Mouse (Mus musculus) myocyte (in vitro differentiated cells): ENCODE data around the gene Rnf145.

Source experiments
- POLR2A ChIP-seq: IDR thresholded peaks from one replicate; pipeline ENCODE4 v1.6.1; 2011; ENCODE audit warnings: low read depth, mild to moderate bottlenecking, control low read depth, moderate library complexity; ENCODE audit not compliant: insufficient read length
- TCF12 ChIP-seq: IDR thresholded peaks from one replicate; pipeline ENCODE4 v1.6.1; 2011; ENCODE audit warnings: mild to moderate bottlenecking, control low read depth; ENCODE audit not compliant: poor library complexity, insufficient read depth, severe bottlenecking
- USF1 ChIP-seq: IDR thresholded peaks from one replicate; pipeline ENCODE4 v1.6.1; 2011; ENCODE audit warnings: low read depth, mild to moderate bottlenecking, control low read depth, moderate library complexity

- TF ChIP-seq POLR2A (no peak), TCF12 (no peak), USF1 (no peak)
Observed at GRCm38 (mm10) chr11:44610971-44611781, 92.4 kb downstream of the Rnf145 start.
